Mouse (Mus musculus): ENCODE measurements around the gene Slc6a2. TPM values are rescaled to one million over a fixed set of nuclear protein-coding genes. Genes with fewer than 3 reads are reported as not detected.

The Slc6a2 gene
- polyA plus RNA-seq, 1 experiment from 2014 or later, result 2.6 TPM

DNA sequence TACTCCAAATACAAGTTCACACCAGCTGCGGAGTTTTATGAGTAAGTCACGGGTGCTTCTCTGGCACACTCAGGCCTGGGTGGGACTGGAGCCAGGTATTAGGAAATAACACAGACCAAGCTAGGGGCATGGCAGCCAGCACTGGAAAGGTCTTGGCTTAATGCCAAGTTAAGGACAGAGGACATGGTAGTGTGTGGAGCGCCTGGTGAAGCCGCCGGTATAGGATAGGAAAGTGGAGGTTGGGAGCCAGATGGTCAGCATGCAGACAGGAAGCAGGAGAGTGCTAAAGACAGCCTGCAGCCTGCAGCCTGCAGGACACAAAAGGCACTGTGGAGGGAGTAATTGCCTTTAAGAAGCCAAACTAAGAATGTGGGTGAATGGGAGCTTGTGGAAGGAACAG is 13.1 kb downstream of the Slc6a2 start:
- peak; percentile 43 for ATAC-seq (ENCODE audit: low FRiP score)
- Histone ChIP-seq H3K4me1 (replicated peaks) (peaks cover 5% of the 10 kb centered on the region), H3K9me3 (no peaks in the 10 kb centered on the region), H3K36me3 (no peaks in the 10 kb centered on the region), H3K27ac (no peak overlapping the region), H3K4me2 (no peak overlapping the region), H3K27me3 (no peaks in the 10 kb centered on the region), H3K9ac (no peak overlapping the region), H3K4me3 (no peak overlapping the region)
- WGBS, result 71% methylated on average over 5 of the region's 5 CpGs

DNA sequence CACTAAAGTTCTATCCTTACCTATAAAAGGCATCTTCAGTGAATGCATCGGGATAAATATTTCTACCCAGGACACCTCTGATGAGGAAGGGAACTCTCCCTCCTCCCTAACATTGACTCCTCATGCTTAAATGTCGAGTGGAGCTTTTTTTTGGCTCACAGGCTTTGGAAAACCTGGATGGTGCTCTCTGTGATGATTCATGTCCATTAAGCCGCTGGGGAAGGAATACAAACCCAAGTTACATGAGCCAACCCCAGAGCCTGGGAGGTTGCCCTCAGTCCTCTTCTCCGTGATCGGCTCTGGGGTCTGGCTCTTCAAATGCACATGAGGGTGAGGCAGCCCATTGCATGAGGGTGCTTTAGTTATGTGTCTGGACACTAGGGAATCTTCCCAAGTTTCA is 16.8 kb downstream of the Slc6a2 start:
- H3K4me2 ChIP-seq, result no peak overlapping the region
- ATAC-seq (ENCODE audit: low FRiP score), result no peak
- 91% methylated on average over 5 of the region's 5 CpGs for WGBS

DNA sequence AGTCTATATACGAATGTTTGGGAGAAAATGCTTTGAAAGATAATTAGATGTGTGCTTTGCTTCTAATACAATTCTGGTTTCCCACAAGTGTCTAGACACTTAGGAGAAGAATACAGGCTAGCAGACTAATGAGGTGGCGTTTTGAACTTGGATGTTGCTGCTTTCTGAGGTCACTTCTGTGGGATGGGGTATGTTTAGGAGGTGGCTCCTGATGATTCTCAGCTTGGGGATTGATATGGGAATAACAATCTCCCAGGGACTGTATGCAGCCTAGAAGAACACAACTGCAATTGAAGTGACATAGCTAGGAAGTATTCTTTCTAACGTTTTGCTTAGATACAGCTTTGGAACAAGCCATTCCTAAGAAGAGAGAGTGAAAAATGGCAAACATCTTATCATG is 22.6 kb downstream of the Slc6a2 start:
- 88% methylated on average over 3 of the region's 3 CpGs for WGBS
- H3K9ac ChIP-seq, result no peak overlapping the region

More for the DNA sequence above, 16.8 kb downstream of the Slc6a2 start:
- Histone ChIP-seq H3K9me3 (no peaks in the 10 kb centered on the region), H3K4me3 (no peak overlapping the region), H3K9ac (no peak overlapping the region), H3K27ac (no peak overlapping the region), H3K27me3 (no peaks in the 10 kb centered on the region), H3K36me3 (no peaks in the 10 kb centered on the region), H3K4me1 (replicated peaks) (peaks cover 5% of the 10 kb centered on the region)

DNA sequence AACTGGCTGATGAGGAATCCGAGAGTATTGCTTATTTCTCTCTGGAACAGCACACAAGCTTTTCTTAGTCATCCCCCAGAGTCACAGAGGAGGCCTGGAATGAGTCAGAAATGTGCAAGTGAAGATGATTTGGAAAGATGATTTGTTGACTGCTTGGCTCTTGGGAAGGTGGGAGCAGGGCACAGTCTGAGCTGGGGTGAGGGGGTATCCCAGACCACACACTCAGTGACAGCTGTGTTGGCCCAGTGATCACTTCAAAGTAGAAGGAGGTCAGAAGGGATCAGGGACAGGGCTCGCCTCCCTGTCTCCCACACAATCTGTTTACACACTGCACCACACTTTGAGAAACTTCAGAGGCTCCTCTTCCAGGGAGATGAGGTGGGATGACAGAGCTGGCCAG is 24.5 kb downstream of the Slc6a2 start:
- Histone ChIP-seq H3K27ac (no peak overlapping the region), H3K27me3 (no peaks in the 10 kb centered on the region), H3K4me2 (no peak overlapping the region), H3K4me1 (replicated peaks) (no peaks in the 10 kb centered on the region), H3K36me3 (no peaks in the 10 kb centered on the region), H3K4me3 (no peak overlapping the region), H3K9ac (no peak overlapping the region), H3K9me3 (no peaks in the 10 kb centered on the region)
- ATAC-seq (ENCODE audit: low FRiP score), result no peak
- WGBS, result 69% methylated on average over 2 of the region's 2 CpGs

More for the DNA sequence above, 22.6 kb downstream of the Slc6a2 start:
- Histone ChIP-seq H3K27ac (no peak overlapping the region), H3K4me3 (no peak overlapping the region), H3K27me3 (no peaks in the 10 kb centered on the region), H3K9me3 (no peaks in the 10 kb centered on the region), H3K4me1 (replicated peaks) (no peaks in the 10 kb centered on the region), H3K36me3 (no peaks in the 10 kb centered on the region), H3K4me2 (no peak overlapping the region)
- ATAC-seq (ENCODE audit: low FRiP score), result no peak

DNA sequence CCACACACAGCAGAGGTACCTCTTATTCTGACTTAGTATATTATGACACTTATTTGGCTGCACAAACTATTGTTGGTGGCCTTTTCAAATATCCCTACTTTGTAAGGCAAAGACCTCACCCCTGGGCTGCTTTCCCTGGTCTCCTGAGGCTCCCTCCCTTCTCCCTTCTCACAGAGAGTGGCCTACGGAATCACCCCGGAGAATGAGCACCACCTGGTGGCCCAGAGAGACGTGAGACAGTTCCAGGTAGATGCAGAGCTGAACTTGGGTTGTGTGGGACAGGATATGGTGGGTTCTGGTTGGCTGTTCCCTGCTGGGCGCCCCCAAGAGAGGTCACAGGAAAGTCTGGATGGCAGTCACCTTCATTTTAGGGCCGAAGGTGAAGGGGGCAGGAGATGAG is 37.0 kb downstream of the Slc6a2 start:
- no peaks in the 10 kb centered on the region for H3K4me1 ChIP-seq (replicated peaks)
- H3K27me3 ChIP-seq, result no peaks in the 10 kb centered on the region
- no peak overlapping the region for H3K4me3 ChIP-seq
- H3K27ac ChIP-seq, result no peak overlapping the region
- no peaks in the 10 kb centered on the region for H3K36me3 ChIP-seq
- ATAC-seq (ENCODE audit: low FRiP score), result no peak; the same call in 1 of the 2 replicates
- H3K9me3 ChIP-seq, result no peaks in the 10 kb centered on the region
- H3K4me2 ChIP-seq, result no peak overlapping the region
- no peak overlapping the region for H3K9ac ChIP-seq
- WGBS, result 37% methylated on average over 5 of the region's 5 CpGs

DNA sequence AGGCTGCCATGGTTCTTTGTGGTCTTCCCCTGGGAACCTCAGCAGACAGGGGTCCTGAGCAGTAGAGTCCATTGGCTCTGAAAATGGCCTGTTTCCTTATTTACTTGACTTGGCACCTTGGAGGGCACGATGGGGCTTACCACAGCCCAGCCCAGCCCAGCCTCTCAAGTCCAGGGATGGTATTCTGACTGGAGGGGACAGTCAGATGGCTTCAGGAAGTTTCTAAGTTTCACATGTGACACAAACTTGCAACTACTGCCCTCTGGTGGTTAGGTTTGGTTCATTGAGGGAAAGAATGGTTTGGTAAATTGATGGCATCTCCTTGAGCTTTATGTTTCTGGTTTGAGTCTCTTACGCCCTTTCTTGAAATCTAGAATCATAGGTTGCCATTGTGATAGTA is 38.7 kb downstream of the Slc6a2 start:
- Histone ChIP-seq H3K27me3 (no peaks in the 10 kb centered on the region), H3K4me3 (no peak overlapping the region), H3K9me3 (no peaks in the 10 kb centered on the region), H3K27ac (no peak overlapping the region), H3K36me3 (no peaks in the 10 kb centered on the region), H3K4me2 (no peak overlapping the region), H3K4me1 (replicated peaks) (no peaks in the 10 kb centered on the region), H3K9ac (no peak overlapping the region)
- no peak for ATAC-seq (ENCODE audit: low FRiP score)
- 45% methylated on average over 2 of the region's 2 CpGs for WGBS

DNA sequence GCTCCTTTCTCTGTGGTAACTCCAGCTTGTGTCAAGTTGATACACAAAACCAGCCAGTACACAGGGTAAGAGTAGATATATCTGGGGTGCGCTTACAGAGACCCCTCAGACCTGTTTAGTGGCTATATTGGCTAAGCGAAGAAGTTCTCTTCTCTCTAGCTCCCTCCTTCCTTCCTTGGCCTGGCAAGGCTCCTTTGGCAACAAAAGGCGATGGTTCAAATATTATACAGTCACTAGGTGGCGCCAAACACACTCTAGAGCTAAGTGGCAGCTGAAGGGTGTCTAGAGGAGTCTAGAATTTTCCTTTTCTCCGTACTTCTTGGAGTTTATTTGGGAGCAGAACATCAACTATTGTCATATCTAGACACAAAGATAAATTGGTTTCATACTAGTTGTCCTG is 50.4 kb downstream of the Slc6a2 start:
- Histone ChIP-seq H3K9ac (no peak overlapping the region), H3K4me2 (no peak overlapping the region), H3K9me3 (no peaks in the 10 kb centered on the region), H3K36me3 (no peaks in the 10 kb centered on the region), H3K4me3 (no peak overlapping the region), H3K27me3 (no peaks in the 10 kb centered on the region), H3K4me1 (replicated peaks) (no peaks in the 10 kb centered on the region), H3K27ac (no peak overlapping the region)
- no peak for ATAC-seq (ENCODE audit: low FRiP score)
- 34% methylated on average over 5 of the region's 5 CpGs for WGBS

DNA sequence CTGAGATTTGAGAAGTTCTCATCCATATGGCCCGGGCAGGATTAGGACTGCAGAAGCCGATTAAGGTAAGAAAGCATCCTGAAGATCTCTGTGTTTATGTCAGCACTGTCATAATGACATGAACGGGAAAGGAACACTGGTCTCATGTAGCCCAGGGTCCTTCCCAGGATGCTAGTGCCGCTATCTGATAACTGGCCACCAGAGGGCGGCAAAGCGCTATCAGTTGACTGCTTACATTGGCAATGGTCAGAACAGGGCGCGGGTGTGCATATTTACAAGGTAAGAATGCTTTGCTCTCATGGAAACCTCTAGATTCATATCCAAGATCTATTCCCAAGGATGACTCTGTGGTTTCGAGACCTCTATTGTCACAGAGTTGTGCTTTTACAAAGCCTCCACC is 51.6 kb downstream of the Slc6a2 start:
- ATAC-seq (ENCODE audit: low FRiP score), result peak; percentile 88

DNA sequence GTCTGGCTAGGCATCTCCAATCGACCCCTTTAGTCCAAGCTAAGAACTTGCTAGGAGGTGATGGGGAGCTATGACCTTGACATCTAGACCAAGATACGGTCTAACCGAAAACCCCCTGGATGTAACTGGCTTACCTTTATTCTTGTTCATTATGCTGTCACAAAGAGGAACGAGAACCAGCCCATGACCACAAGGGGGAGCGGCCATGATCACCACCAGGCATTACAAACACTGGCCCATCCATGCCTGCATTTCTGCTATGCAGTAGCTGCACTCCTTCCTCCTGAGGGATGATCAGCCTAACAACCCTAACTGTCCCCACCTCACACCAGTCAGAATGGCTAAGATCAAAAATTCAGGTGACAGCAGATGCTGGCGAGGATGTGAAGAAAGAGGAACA is 52.3 kb downstream of the Slc6a2 start:
- Histone ChIP-seq H3K4me1 (replicated peaks) (no peaks in the 10 kb centered on the region), H3K27me3 (no peaks in the 10 kb centered on the region), H3K9ac (no peak overlapping the region), H3K36me3 (no peaks in the 10 kb centered on the region), H3K27ac (no peak overlapping the region), H3K9me3 (no peaks in the 10 kb centered on the region), H3K4me3 (no peak overlapping the region), H3K4me2 (no peak overlapping the region)
- ATAC-seq (ENCODE audit: low FRiP score), result no peak
- 78% methylated on average over 6 of the region's 6 CpGs for WGBS

More for the DNA sequence above, 51.6 kb downstream of the Slc6a2 start:
- Histone ChIP-seq H3K4me2 (no peak overlapping the region), H3K9ac (no peak overlapping the region), H3K27me3 (no peaks in the 10 kb centered on the region), H3K9me3 (no peaks in the 10 kb centered on the region), H3K4me3 (no peak overlapping the region), H3K36me3 (no peaks in the 10 kb centered on the region), H3K27ac (no peak overlapping the region), H3K4me1 (replicated peaks) (no peaks in the 10 kb centered on the region)
- WGBS, result 16% methylated on average over 9 of the region's 9 CpGs

DNA sequence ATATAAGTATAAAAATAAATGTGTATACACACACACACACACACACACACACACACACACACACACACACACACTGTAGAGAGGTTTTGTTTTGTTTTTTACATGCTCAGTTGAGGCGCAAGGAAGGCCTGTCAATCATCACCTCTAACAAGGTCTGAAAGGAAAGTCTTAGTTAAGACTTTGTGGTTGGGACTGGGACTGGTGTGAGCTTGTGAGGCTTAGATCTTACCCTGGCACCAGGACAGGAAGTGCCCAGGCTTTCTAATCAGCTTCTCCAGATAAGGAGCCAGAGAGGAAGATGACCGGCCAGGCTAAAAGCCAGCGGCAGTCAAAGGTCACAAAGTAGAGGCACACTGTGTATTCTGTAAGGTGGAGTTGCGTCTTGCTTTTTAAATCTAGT is 54.4 kb downstream of the Slc6a2 start:
- Histone ChIP-seq H3K4me1 (replicated peaks) (no peaks in the 10 kb centered on the region), H3K36me3 (no peaks in the 10 kb centered on the region), H3K27me3 (no peaks in the 10 kb centered on the region), H3K4me2 (no peak overlapping the region), H3K9ac (no peak overlapping the region), H3K27ac (no peak overlapping the region), H3K4me3 (no peak overlapping the region), H3K9me3 (no peaks in the 10 kb centered on the region)
- WGBS, result 84% methylated on average over 4 of the region's 4 CpGs
- ATAC-seq (ENCODE audit: low FRiP score), result no peak

DNA sequence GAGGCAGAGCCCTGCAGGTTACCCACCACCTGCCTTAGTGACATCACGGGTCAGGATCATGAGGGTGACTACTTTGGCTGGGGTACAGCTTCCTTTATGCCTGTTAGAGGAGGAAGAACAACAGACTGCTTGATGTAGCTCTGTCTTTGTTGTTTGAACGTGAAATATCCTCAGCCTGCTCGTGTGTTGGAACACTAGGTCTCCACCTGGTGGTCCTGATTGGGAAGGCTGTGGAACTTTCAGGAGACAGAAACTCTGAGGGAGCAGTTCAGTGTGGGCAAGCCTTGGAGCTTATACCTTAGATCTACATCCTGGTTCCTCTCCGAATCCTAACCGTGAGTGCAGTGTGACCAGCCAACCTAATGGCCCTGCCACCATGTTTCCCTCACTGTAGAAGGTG is 61.9 kb downstream of the Slc6a2 start:
- ATAC-seq (ENCODE audit: low FRiP score), result no peak
- Histone ChIP-seq H3K4me1 (replicated peaks) (no peaks in the 10 kb centered on the region), H3K9me3 (no peaks in the 10 kb centered on the region), H3K9ac (no peak overlapping the region), H3K4me2 (no peak overlapping the region), H3K27me3 (no peaks in the 10 kb centered on the region), H3K4me3 (no peak overlapping the region), H3K36me3 (no peaks in the 10 kb centered on the region), H3K27ac (no peak overlapping the region)
- WGBS, result 69% methylated on average over 5 of the region's 5 CpGs

DNA sequence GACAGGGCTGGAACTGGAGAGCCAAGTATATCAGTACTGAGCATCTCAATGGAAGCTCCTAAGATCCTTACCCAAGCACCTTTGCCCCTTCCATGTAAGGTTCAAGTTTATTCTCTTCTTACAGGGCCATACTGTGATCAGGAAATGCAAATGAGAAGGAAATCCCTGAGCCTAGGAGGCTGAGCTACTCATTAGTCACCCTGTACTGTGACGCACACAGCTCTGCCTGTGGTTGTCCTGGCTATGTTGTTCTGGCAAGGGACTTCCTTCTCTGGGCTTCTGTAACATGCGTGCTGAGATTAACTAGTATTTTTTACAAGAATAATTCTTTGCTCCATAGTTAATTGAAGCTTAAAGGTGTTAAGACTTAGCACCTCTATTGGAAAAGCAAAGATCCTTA is 70.8 kb downstream of the Slc6a2 start:
- no peaks in the 10 kb centered on the region for H3K9me3 ChIP-seq
- no peaks in the 10 kb centered on the region for H3K27me3 ChIP-seq
- no peaks in the 10 kb centered on the region for H3K4me1 ChIP-seq (replicated peaks)
- H3K4me2 ChIP-seq, result no peak overlapping the region
- no peak overlapping the region for H3K4me3 ChIP-seq
- WGBS, result 75% methylated on average over 2 of the region's 2 CpGs
- no peaks in the 10 kb centered on the region for H3K36me3 ChIP-seq
- no peak for ATAC-seq (ENCODE audit: low FRiP score)
- H3K27ac ChIP-seq, result no peak overlapping the region
- H3K9ac ChIP-seq, result no peak overlapping the region

DNA sequence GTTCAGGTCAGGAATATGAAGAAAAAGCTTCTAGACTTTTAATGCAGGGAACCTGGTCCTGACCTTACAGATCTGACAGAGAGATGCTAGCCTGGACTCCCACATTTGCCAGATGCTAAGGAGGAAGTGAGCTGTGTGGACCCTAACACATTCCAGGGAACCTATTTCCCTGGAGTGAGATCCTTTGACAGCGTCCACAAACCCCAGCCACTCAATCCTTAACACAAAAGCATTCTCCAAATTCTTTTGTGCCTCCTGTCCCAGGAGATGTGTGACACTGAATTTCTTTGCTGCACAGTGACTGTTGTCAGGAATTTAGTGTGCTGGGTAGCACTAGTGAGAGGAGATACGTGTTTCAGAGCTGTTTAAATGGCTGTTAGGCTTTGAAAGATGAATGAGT is 79.0 kb downstream of the Slc6a2 start:
- 0 out of 2 replicates have a peak, but pooled peaks cover 3% of the 10 kb centered on the region for H3K4me1 ChIP-seq (replicated peaks)
- 7% methylated on average over 2 of the region's 2 CpGs for WGBS
- no peaks in the 10 kb centered on the region for H3K36me3 ChIP-seq
- H3K27me3 ChIP-seq, result no peaks in the 10 kb centered on the region
- no peak overlapping the region for H3K9ac ChIP-seq
- no peak overlapping the region for H3K4me2 ChIP-seq
- no peak overlapping the region for H3K4me3 ChIP-seq
- ATAC-seq (ENCODE audit: low FRiP score), result no peak
- H3K9me3 ChIP-seq, result no peaks in the 10 kb centered on the region
- H3K27ac ChIP-seq, result no peak overlapping the region

DNA sequence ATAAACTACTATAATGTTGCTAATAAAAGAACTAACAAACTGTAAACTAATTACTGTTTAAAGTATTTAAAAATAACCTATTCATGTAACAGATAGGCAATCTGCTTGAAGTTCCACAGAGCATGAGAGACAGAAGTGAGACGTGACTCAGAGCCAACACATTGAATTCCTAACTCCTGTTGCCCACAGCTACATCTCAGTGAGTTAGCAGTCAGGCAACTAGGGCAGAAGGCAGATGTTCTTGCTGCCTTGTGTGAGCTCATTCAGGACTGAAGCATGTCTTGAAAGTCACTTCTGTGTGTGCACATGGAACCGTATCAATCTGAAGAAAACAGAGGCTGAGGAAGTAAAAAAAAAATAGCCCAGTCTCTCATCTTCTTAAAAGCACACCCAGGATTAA is 80.4 kb downstream of the Slc6a2 start:
- no peak for ATAC-seq (ENCODE audit: low FRiP score)
- WGBS, result 84% methylated on average over 2 of the region's 2 CpGs
- H3K4me3 ChIP-seq, result no peak overlapping the region

More for the DNA sequence above, 80.4 kb downstream of the Slc6a2 start:
- Histone ChIP-seq H3K27ac (no peak overlapping the region), H3K27me3 (no peaks in the 10 kb centered on the region), H3K36me3 (no peaks in the 10 kb centered on the region), H3K9me3 (no peaks in the 10 kb centered on the region), H3K4me1 (replicated peaks) (0 out of 2 replicates have a peak, but pooled peaks cover 3% of the 10 kb centered on the region), H3K4me2 (no peak overlapping the region), H3K9ac (no peak overlapping the region)

Data from hindbrain, embryonic 13.5 days (tissue).